In genomic region chr12:71393752-71394151, GRCm38 (mm10) we compare ENCODE assay signal across 23 mouse cellular contexts.
"Had no signal": no experiment of that assay in that cellular context is flagged by ENCODE, and none has a peak within 500 bp of the region (broad histone marks: within the 10 kb centered on the region; RNA-seq: fewer than 3 reads in every experiment).

No protein-coding gene starts in this region.

- H3K4me3 ChIP-seq: liver, embryonic 15.5 days; lung, embryonic 15.5 days; megakaryocyte, embryonic 14.5 days; midbrain, embryonic 10.5 days; midbrain, embryonic 12.5 days; neural tube, embryonic 13.5 days; neural tube, embryonic 15.5 days had no signal

- DNase-seq: liver, postnatal 0 days; lung, adult 2 months; lung, postnatal 14 days; lung, postnatal 36 days; midbrain, embryonic 14.5 days; retina, postnatal 1 day; right cerebral cortex, adult 18-20 months; right cerebral cortex, postnatal 25 days; right cerebral cortex, postnatal 4 days; spleen, adult 18-20 months; thymus, adult 18-20 months; thymus, postnatal 14 days; thymus, postnatal 36 days had no signal

- H3K4me1 ChIP-seq: liver, embryonic 15.5 days; lung, embryonic 15.5 days; megakaryocyte, embryonic 14.5 days; midbrain, embryonic 12.5 days; neural tube, embryonic 13.5 days; neural tube, embryonic 15.5 days had no signal

- ATAC-seq: liver, postnatal 0 days; lung, postnatal 0 days; midbrain, embryonic 16.5 days had no signal

- H3K27ac ChIP-seq: liver, embryonic 15.5 days; lung, embryonic 15.5 days; macrophage; midbrain, embryonic 10.5 days; midbrain, embryonic 12.5 days; neural tube, embryonic 13.5 days; neural tube, embryonic 15.5 days had no signal
